In genomic region chr19:24705395-24705794, GRCm38 (mm10) we compare ENCODE assay signal across 9 mouse cellular contexts. TPM values are rescaled to one million over a fixed set of nuclear protein-coding genes. Genes with fewer than 3 reads are reported as not detected.
DNase-seq lines count a peak whose midpoint lies in the region; ATAC-seq and TF ChIP-seq lines count a peak whose summit lies in the region.
"Had no signal": no experiment of that assay in that cellular context is flagged by ENCODE, and none has a peak within 500 bp of the region (broad histone marks: within the 10 kb centered on the region; RNA-seq: fewer than 3 reads in every experiment).

No protein-coding gene starts in this region.

- peaks cover 29% of the 10 kb centered on the region for H3K4me1 ChIP-seq in heart, embryonic 10.5 days
- peaks cover 12% of the 10 kb centered on the region; the same call in 1 of the 2 replicates for H3K4me1 ChIP-seq in lung, postnatal 0 days (ENCODE audit: insufficient read depth, low read depth, low read length)
- peaks cover 3% of the 10 kb centered on the region; the same call in 1 of the 2 replicates for H3K4me1 ChIP-seq in lung, adult 2 months (ENCODE audit: control insufficient read depth, insufficient read depth, low read length)

- no peaks in the 10 kb centered on the region for H3K9me3 ChIP-seq in heart, embryonic 10.5 days
- H3K9me3 ChIP-seq in lung, postnatal 0 days (ENCODE audit: low read length), result no peaks in the 10 kb centered on the region
- H3K9me3 ChIP-seq: limb, embryonic 15.5 days had no signal

- TF ChIP-seq CTCF in lung, postnatal 0 days (IDR thresholded peaks at IDR 0.05), result peak; percentile 72
- TF ChIP-seq CTCF in lung, adult 2 months (IDR thresholded peaks at IDR 0.05; ENCODE audit: insufficient read depth, low read length), result no peak

- TF ChIP-seq EP300 in lung, postnatal 0 days (IDR thresholded peaks at IDR 0.05), result no peak

- 65% methylated on average over 1 of the region's 1 CpGs for WGBS in heart, embryonic 10.5 days
- WGBS in lung, postnatal 0 days, result 79% methylated on average over 1 of the region's 1 CpGs
- 72% methylated on average over 1 of the region's 1 CpGs for WGBS in lung, adult 2 months

- H3K4me3 ChIP-seq in heart, embryonic 10.5 days, result no peak overlapping the region
- H3K4me3 ChIP-seq in lung, postnatal 0 days (ENCODE audit: low read depth, low read length), result no peak overlapping the region
- H3K4me3 ChIP-seq in lung, adult 2 months (replicated peaks; ENCODE audit: extremely low read depth, low read depth, low read length), result no peak overlapping the region
- H3K4me3 ChIP-seq: limb, embryonic 15.5 days had no signal

- H3K27me3 ChIP-seq in heart, embryonic 10.5 days (ENCODE audit: insufficient read depth, poor library complexity, severe bottlenecking), result no peaks in the 10 kb centered on the region
- H3K27me3 ChIP-seq in lung, postnatal 0 days (replicated peaks; ENCODE audit: insufficient read depth, low read length), result no peaks in the 10 kb centered on the region

- TF ChIP-seq POLR2A in lung, adult 2 months (IDR thresholded peaks at IDR 0.05; ENCODE audit: borderline replicate concordance, extremely low read depth, low read depth, low read length), result no peak

- no peak for ATAC-seq in lung, postnatal 0 days

- peak; percentile 74 for DNase-seq in heart, adult 11 months
- no peak for DNase-seq in heart, embryonic 10.5 days (ENCODE audit: low spot score)
- peak; percentile 41 for DNase-seq in lung, postnatal 0 days (ENCODE audit: low spot score)
- DNase-seq in lung, adult 2 months, result no peak
- DNase-seq in ZHBTc4 (ENCODE audit: low read depth, low spot score), result peak; percentile 62
- DNase-seq in naive thymus-derived CD4-positive, alpha-beta T cell, adult 2 months (ENCODE audit: low read depth), result peak; percentile 3
- no peak for DNase-seq in right cerebral cortex, adult 18-20 months
- no peak for DNase-seq in adrenal gland, postnatal 25 days

- H3K4me2 ChIP-seq in lung, postnatal 0 days (replicated peaks; ENCODE audit: low read depth, low read length), result no peak overlapping the region
- H3K4me2 ChIP-seq: limb, embryonic 15.5 days had no signal

- no peak overlapping the region for H3K9ac ChIP-seq in lung, postnatal 0 days (replicated peaks; ENCODE audit: low read depth)
- H3K9ac ChIP-seq: limb, embryonic 15.5 days had no signal

- 0 out of 2 replicates have a peak, but pooled peaks cover 4% of the 10 kb centered on the region for H3K36me3 ChIP-seq in heart, embryonic 10.5 days
- no peaks in the 10 kb centered on the region for H3K36me3 ChIP-seq in lung, postnatal 0 days (ENCODE audit: insufficient read depth, low read length)
- H3K36me3 ChIP-seq: limb, embryonic 15.5 days had no signal

- H3K27ac ChIP-seq in heart, embryonic 10.5 days, result no peak overlapping the region
- no peak overlapping the region for H3K27ac ChIP-seq in lung, postnatal 0 days (ENCODE audit: low read length)
- H3K27ac ChIP-seq: limb, embryonic 15.5 days had no signal

RNA-seq across cellular contexts. Expression of gene Tmem252, which starts 31.6 kb away (rescaled TPM):
- 2.7 and 3.1 TPM in 2 replicates for polyA plus RNA-seq in heart, embryonic 10.5 days (2016; fragmentation: Nextera tagmentation; extraction: Ambion mirVana)
- polyA plus RNA-seq in lung, postnatal 0 days (2015; fragmentation: Nextera tagmentation; extraction: Ambion mirVana), result 4.5 and 6.2 TPM in 2 replicates
- 1.0 and 2.0 TPM in 2 replicates for polyA plus RNA-seq in lung, adult 2 months (2012; rRNA removed)
- 0.12 TPM in 1 of 2 replicates, not detected in the other for total RNA-seq in adrenal gland, postnatal 25 days (2021)

Comparison
In these comparisons a context has a peak if more than half of its experiments do, and no peak if none do; other contexts are left out.
1. DNase-seq: peak in heart, adult 11 months (single experiment), lung, postnatal 0 days (single experiment), ZHBTc4 (single experiment) and naive thymus-derived CD4-positive, alpha-beta T cell, adult 2 months (single experiment); none in heart, embryonic 10.5 days (single experiment), lung, adult 2 months (single experiment), right cerebral cortex, adult 18-20 months (single experiment) and adrenal gland, postnatal 25 days (single experiment).